Mouse (Mus musculus): ENCODE measurements around the gene Ssbp4. TPM values are rescaled to one million over a fixed set of nuclear protein-coding genes. Genes with fewer than 3 reads are reported as not detected.
A peak's percentile ranks its signal among the peaks of the same experiment; 100 is the strongest.

Gene Ssbp4
- polyA plus RNA-seq, 1 experiment from 2014 or later: 83.7 TPM

DNA sequence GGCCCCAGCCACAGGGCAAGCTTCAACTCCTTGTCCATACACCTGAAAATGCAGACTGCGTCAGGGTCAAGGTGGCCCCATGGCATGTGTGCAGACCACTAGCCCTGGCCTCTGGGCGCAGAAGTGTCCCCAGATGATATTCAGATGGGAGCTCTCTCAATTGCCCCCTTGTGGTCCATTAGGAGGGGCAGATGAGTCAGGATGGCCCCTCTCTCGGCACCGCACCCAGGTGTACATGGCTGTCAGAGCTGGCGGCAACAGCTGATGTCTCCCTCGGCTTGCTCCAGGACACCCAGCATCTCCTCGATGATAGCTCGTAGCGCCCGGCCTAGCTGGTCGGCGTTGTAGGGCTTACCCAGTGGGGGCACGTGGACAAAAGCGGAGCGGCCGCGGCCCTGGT is 41.7 kb upstream of the Ssbp4 start:
- no peaks in the 10 kb centered on the region for H3K9me3 ChIP-seq (ENCODE audit: control insufficient read depth, low read length)
- peak overlapping the region; percentile 88 to 89; a peak in 3 of 4 replicates for H3K27ac ChIP-seq (replicated peaks in 1 of 2; ENCODE audit: control insufficient read depth in 1 of 2, insufficient read depth in 1 of 2, low read depth in 2 of 2, low read length in 2 of 2)
- 93% methylated on average over 17 of the region's 17 CpGs for WGBS
- no peak for ATAC-seq (ENCODE audit: insufficient number of reproducible peaks, insufficient read depth, low FRiP score, low read depth)
- H3K9ac ChIP-seq (ENCODE audit: low read length): no peak overlapping the region
- peaks cover 54% of the 10 kb centered on the region for H3K36me3 ChIP-seq (ENCODE audit: control insufficient read depth, insufficient read depth, low read length)
- H3K4me3 ChIP-seq (ENCODE audit: control insufficient read depth in 1 of 2, insufficient read depth in 1 of 2, low read depth in 1 of 2, low read length in 2 of 2): no peak overlapping the region
- no peaks in the 10 kb centered on the region for H3K27me3 ChIP-seq (ENCODE audit: control insufficient read depth, insufficient read depth, low read length)
- H3K4me1 ChIP-seq (ENCODE audit: control insufficient read depth in 2 of 2, insufficient read depth in 2 of 2, low read length in 2 of 2): peaks cover 40 to 47% of the 10 kb centered on the region in 2 experiments
- no peak overlapping the region for H3K4me2 ChIP-seq (ENCODE audit: low read length)

- no peaks in the 10 kb centered on the region for H3K27me3 ChIP-seq (ENCODE audit: control insufficient read depth, insufficient read depth, low read length)
- H3K4me2 ChIP-seq (ENCODE audit: low read length): peak overlapping the region; percentile 12; the same call in 1 of the 2 replicates
- peak overlapping the region; percentile 54 for H3K9ac ChIP-seq (ENCODE audit: low read length)
- WGBS: 16% methylated on average over 4 of the region's 4 CpGs
- H3K4me3 ChIP-seq (ENCODE audit: control insufficient read depth in 1 of 2, insufficient read depth in 1 of 2, low read depth in 1 of 2, low read length in 2 of 2): no peak overlapping the region
- peak overlapping the region; percentile 88 to 89 for H3K27ac ChIP-seq (replicated peaks in 1 of 2; ENCODE audit: control insufficient read depth in 1 of 2, insufficient read depth in 1 of 2, low read depth in 2 of 2, low read length in 2 of 2)
- peaks cover 43% of the 10 kb centered on the region for H3K36me3 ChIP-seq (ENCODE audit: control insufficient read depth, insufficient read depth, low read length)
- ATAC-seq (ENCODE audit: insufficient number of reproducible peaks, insufficient read depth, low FRiP score, low read depth): peak; percentile 79
- H3K9me3 ChIP-seq (ENCODE audit: control insufficient read depth, low read length): no peaks in the 10 kb centered on the region
- H3K4me1 ChIP-seq (ENCODE audit: control insufficient read depth in 2 of 2, insufficient read depth in 2 of 2, low read length in 2 of 2): peaks cover 40 to 50% of the 10 kb centered on the region in 2 experiments
Observed at GRCm38 (mm10) chr8:70649324-70649723, 40.7 kb upstream of the Ssbp4 start.

GRCm38 (mm10) chr8:70648921-70649320 is 40.2 kb upstream of the Ssbp4 start:
- Histone ChIP-seq H3K4me1 (ENCODE audit: control insufficient read depth in 2 of 2, insufficient read depth in 2 of 2, low read length in 2 of 2) (peaks cover 40 to 50% of the 10 kb centered on the region in 2 experiments), H3K27me3 (ENCODE audit: control insufficient read depth, insufficient read depth, low read length) (no peaks in the 10 kb centered on the region), H3K36me3 (ENCODE audit: control insufficient read depth, insufficient read depth, low read length) (peaks cover 39% of the 10 kb centered on the region), H3K4me2 (ENCODE audit: low read length) (0 out of 2 replicates have a peak overlapping the region, but pooled peaks have one; percentile 11), H3K9me3 (ENCODE audit: control insufficient read depth, low read length) (no peaks in the 10 kb centered on the region), H3K9ac (ENCODE audit: low read length) (peak overlapping the region; percentile 54), H3K4me3 (ENCODE audit: control insufficient read depth in 1 of 2, insufficient read depth in 1 of 2, low read depth in 1 of 2, low read length in 2 of 2) (no peak overlapping the region), H3K27ac (replicated peaks in 1 of 2; ENCODE audit: control insufficient read depth in 1 of 2, insufficient read depth in 1 of 2, low read depth in 2 of 2, low read length in 2 of 2) (peak overlapping the region; percentile 62 to 89)
- 58% methylated on average over 3 of the region's 3 CpGs for WGBS
- no peak for ATAC-seq (ENCODE audit: insufficient number of reproducible peaks, insufficient read depth, low FRiP score, low read depth)

DNA sequence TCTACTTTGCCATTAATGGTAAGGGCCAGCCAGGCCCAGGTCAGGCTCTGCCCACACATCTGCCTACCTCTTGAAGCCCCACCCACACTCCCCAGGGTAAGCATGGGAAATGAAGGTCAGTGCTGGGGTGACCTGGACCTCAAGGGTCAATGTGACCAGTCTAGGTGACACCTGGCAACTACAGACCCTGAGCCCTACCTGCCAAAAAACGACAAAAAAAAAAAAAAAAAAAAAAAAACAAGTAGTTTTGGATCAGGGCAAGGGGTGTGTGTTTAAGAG is 39.4 kb upstream of the Ssbp4 start:
- Histone ChIP-seq H3K27me3 (ENCODE audit: control insufficient read depth, insufficient read depth, low read length) (no peaks in the 10 kb centered on the region), H3K27ac (replicated peaks in 1 of 2; ENCODE audit: control insufficient read depth in 1 of 2, insufficient read depth in 1 of 2, low read depth in 2 of 2, low read length in 2 of 2) (peak overlapping the region; percentile 74 to 89), H3K9me3 (ENCODE audit: control insufficient read depth, low read length) (no peaks in the 10 kb centered on the region), H3K4me2 (ENCODE audit: low read length) (no peak overlapping the region), H3K9ac (ENCODE audit: low read length) (peak overlapping the region; percentile 50; the same call in 1 of the 2 replicates), H3K4me1 (ENCODE audit: control insufficient read depth in 2 of 2, insufficient read depth in 2 of 2, low read length in 2 of 2) (peaks cover 40 to 50% of the 10 kb centered on the region in 2 experiments), H3K36me3 (ENCODE audit: control insufficient read depth, insufficient read depth, low read length) (peaks cover 39% of the 10 kb centered on the region), H3K4me3 (ENCODE audit: control insufficient read depth in 1 of 2, insufficient read depth in 1 of 2, low read depth in 1 of 2, low read length in 2 of 2) (no peak overlapping the region)
- ATAC-seq (ENCODE audit: insufficient number of reproducible peaks, insufficient read depth, low FRiP score, low read depth): no peak
- 31% methylated on average over 1 of the region's 1 CpGs for WGBS

GRCm38 (mm10) chr8:70647343-70648163 is 38.9 kb upstream of the Ssbp4 start:
- H3K4me1 ChIP-seq (ENCODE audit: control insufficient read depth in 2 of 2, insufficient read depth in 2 of 2, low read length in 2 of 2): peaks cover 40 to 50% of the 10 kb centered on the region in 2 experiments
- peaks cover 36% of the 10 kb centered on the region for H3K36me3 ChIP-seq (ENCODE audit: control insufficient read depth, insufficient read depth, low read length)
- no peaks in the 10 kb centered on the region for H3K27me3 ChIP-seq (ENCODE audit: control insufficient read depth, insufficient read depth, low read length)
- peak overlapping the region; percentile 74 to 89 for H3K27ac ChIP-seq (replicated peaks in 1 of 2; ENCODE audit: control insufficient read depth in 1 of 2, insufficient read depth in 1 of 2, low read depth in 2 of 2, low read length in 2 of 2)
- WGBS: 38% methylated on average over 8 of the region's 8 CpGs
- no peak for ATAC-seq (ENCODE audit: insufficient number of reproducible peaks, insufficient read depth, low FRiP score, low read depth)
- no peak overlapping the region for H3K4me3 ChIP-seq (ENCODE audit: control insufficient read depth in 1 of 2, insufficient read depth in 1 of 2, low read depth in 1 of 2, low read length in 2 of 2)
- H3K9me3 ChIP-seq (ENCODE audit: control insufficient read depth, low read length): no peaks in the 10 kb centered on the region
- H3K9ac ChIP-seq (ENCODE audit: low read length): peak overlapping the region; percentile 50; the same call in 1 of the 2 replicates
- no peak overlapping the region for H3K4me2 ChIP-seq (ENCODE audit: low read length)

- Histone ChIP-seq H3K36me3 (ENCODE audit: control insufficient read depth, insufficient read depth, low read length) (peaks cover 29% of the 10 kb centered on the region), H3K9ac (ENCODE audit: low read length) (peak overlapping the region; percentile 1; the same call in 1 of the 2 replicates), H3K4me3 (ENCODE audit: control insufficient read depth in 1 of 2, insufficient read depth in 1 of 2, low read depth in 1 of 2, low read length in 2 of 2) (no peak overlapping the region), H3K27ac (replicated peaks in 1 of 2; ENCODE audit: control insufficient read depth in 1 of 2, insufficient read depth in 1 of 2, low read depth in 2 of 2, low read length in 2 of 2) (peak overlapping the region; percentile 1 to 89), H3K4me2 (ENCODE audit: low read length) (no peak overlapping the region), H3K27me3 (ENCODE audit: control insufficient read depth, insufficient read depth, low read length) (no peaks in the 10 kb centered on the region), H3K4me1 (ENCODE audit: control insufficient read depth in 2 of 2, insufficient read depth in 2 of 2, low read length in 2 of 2) (peaks cover 40 to 50% of the 10 kb centered on the region in 2 experiments), H3K9me3 (ENCODE audit: control insufficient read depth, low read length) (no peaks in the 10 kb centered on the region)
- no peak for ATAC-seq (ENCODE audit: insufficient number of reproducible peaks, insufficient read depth, low FRiP score, low read depth)
Observed at GRCm38 (mm10) chr8:70646775-70647174, 38.1 kb upstream of the Ssbp4 start.

GRCm38 (mm10) chr8:70646369-70646768 is 37.7 kb upstream of the Ssbp4 start:
- H3K27ac ChIP-seq (replicated peaks in 1 of 2; ENCODE audit: control insufficient read depth in 1 of 2, insufficient read depth in 1 of 2, low read depth in 2 of 2, low read length in 2 of 2): peak overlapping the region; percentile 1 to 89; a peak in 3 of 4 replicates
- peak overlapping the region; percentile 1; the same call in 1 of the 2 replicates for H3K9ac ChIP-seq (ENCODE audit: low read length)
- H3K27me3 ChIP-seq (ENCODE audit: control insufficient read depth, insufficient read depth, low read length): no peaks in the 10 kb centered on the region
- no peak overlapping the region for H3K4me2 ChIP-seq (ENCODE audit: low read length)
- H3K4me1 ChIP-seq (ENCODE audit: control insufficient read depth in 2 of 2, insufficient read depth in 2 of 2, low read length in 2 of 2): peaks cover 40 to 50% of the 10 kb centered on the region in 2 experiments
- H3K9me3 ChIP-seq (ENCODE audit: control insufficient read depth, low read length): no peaks in the 10 kb centered on the region
- no peak overlapping the region for H3K4me3 ChIP-seq (ENCODE audit: control insufficient read depth in 1 of 2, insufficient read depth in 1 of 2, low read depth in 1 of 2, low read length in 2 of 2)
- WGBS: 69% methylated on average over 6 of the region's 6 CpGs
- H3K36me3 ChIP-seq (ENCODE audit: control insufficient read depth, insufficient read depth, low read length): peaks cover 25% of the 10 kb centered on the region
- ATAC-seq (ENCODE audit: insufficient number of reproducible peaks, insufficient read depth, low FRiP score, low read depth): no peak

All from heart, embryonic 14.5 days (tissue).